Mouse (Mus musculus): ENCODE measurements around the gene Kcnk1.
A peak's percentile ranks its signal among the peaks of the same experiment; 100 is the strongest.

Kcnk1 gene

GRCm38 (mm10) chr8:125995101-125995986 lies at the start of gene Kcnk1:
Gene Kcnk1, plus strand, starts transcription at chr8:125995170.
- peak; percentile 90 for DNase-seq

- no peak for DNase-seq
Measured at GRCm38 (mm10) chr8:125948696-125949308, 46.2 kb upstream of the Kcnk1 start.

- DNase-seq: peak; percentile 88
Measured at GRCm38 (mm10) chr8:125950007-125950940, 44.7 kb upstream of the Kcnk1 start.

- peak; percentile 65 for DNase-seq
Measured at GRCm38 (mm10) chr8:125955671-125956070, 39.3 kb upstream of the Kcnk1 start.

GRCm38 (mm10) chr8:125956796-125957195 lies 38.2 kb upstream of the Kcnk1 start:
- DNase-seq: no peak

GRCm38 (mm10) chr8:125957226-125957993 lies 37.6 kb upstream of the Kcnk1 start:
- no peak for DNase-seq

GRCm38 (mm10) chr8:125957994-125958368 lies 37.0 kb upstream of the Kcnk1 start:
- no peak for DNase-seq

GRCm38 (mm10) chr8:125959363-125959771 lies 35.6 kb upstream of the Kcnk1 start:
- DNase-seq: peak; percentile 94

GRCm38 (mm10) chr8:125960037-125960436 lies 34.9 kb upstream of the Kcnk1 start:
- DNase-seq: peak; percentile 81

GRCm38 (mm10) chr8:125961790-125962189 lies 33.2 kb upstream of the Kcnk1 start:
- no peak for DNase-seq

- peak; percentile 65 for DNase-seq
Measured at GRCm38 (mm10) chr8:125963807-125964211, 31.2 kb upstream of the Kcnk1 start.

- DNase-seq: no peak
Measured at GRCm38 (mm10) chr8:125971336-125971735, 23.6 kb upstream of the Kcnk1 start.

- no peak for DNase-seq
Measured at GRCm38 (mm10) chr8:125975981-125976380, 19.0 kb upstream of the Kcnk1 start.

- peak; percentile 65 for DNase-seq
Measured at GRCm38 (mm10) chr8:125980826-125981225, 14.1 kb upstream of the Kcnk1 start.

- no peak for DNase-seq
Measured at GRCm38 (mm10) chr8:125983515-125983914, 11.5 kb upstream of the Kcnk1 start.

- no peak for DNase-seq
Measured at GRCm38 (mm10) chr8:125984140-125984539, 10.8 kb upstream of the Kcnk1 start.

GRCm38 (mm10) chr8:125985364-125985763 lies 9.6 kb upstream of the Kcnk1 start:
- DNase-seq: no peak

GRCm38 (mm10) chr8:125986999-125987589 lies 7.9 kb upstream of the Kcnk1 start:
- DNase-seq: no peak

- DNase-seq: no peak
Measured at GRCm38 (mm10) chr8:125987996-125988395, 7.0 kb upstream of the Kcnk1 start.

GRCm38 (mm10) chr8:125993636-125994035 lies 1.3 kb upstream of the Kcnk1 start:
- no peak for DNase-seq

- peak; percentile 75 for DNase-seq
Measured at GRCm38 (mm10) chr8:125996031-125996839, 1.3 kb downstream of the Kcnk1 start.
